Mouse (Mus musculus): Measurements from ENCODE around the gene Epb41l3. TPM values are rescaled to one million over a fixed set of nuclear protein-coding genes. Genes with fewer than 3 reads are reported as not detected.

Gene Epb41l3
- polyA plus RNA-seq, 1 experiment: 5.8 TPM

GRCm38 (mm10) chr17:69230131-69230621 lies 154.7 kb downstream of the Epb41l3 start:
- H3K4me1 ChIP-seq (ENCODE audit: control insufficient read depth, insufficient read depth, insufficient read length): no peaks in the 10 kb centered on the region
- no peak overlapping the region for H3K4me3 ChIP-seq (ENCODE audit: extremely low read depth, insufficient read depth, insufficient read length)
- WGBS: 77% methylated on average over 6 of the region's 6 CpGs
- TF ChIP-seq CTCF (IDR thresholded peaks at IDR 0.05; ENCODE audit: extremely low read depth, insufficient read depth, insufficient read length, insufficient replicate concordance) (no peak), POLR2A (IDR thresholded peaks at IDR 0.05; ENCODE audit: low read depth, low read length) (no peak)
- H3K27ac ChIP-seq (ENCODE audit: insufficient read depth, low read length): no peak overlapping the region
- no peaks in the 10 kb centered on the region for H3K27me3 ChIP-seq (ENCODE audit: control insufficient read depth, insufficient read depth, low read length)
- no peak for DNase-seq (ENCODE audit: low read depth in 1 of 2, low spot score in 2 of 2)
- H3K36me3 ChIP-seq (ENCODE audit: control insufficient read depth, insufficient read depth, low read length): no peaks in the 10 kb centered on the region

DNA sequence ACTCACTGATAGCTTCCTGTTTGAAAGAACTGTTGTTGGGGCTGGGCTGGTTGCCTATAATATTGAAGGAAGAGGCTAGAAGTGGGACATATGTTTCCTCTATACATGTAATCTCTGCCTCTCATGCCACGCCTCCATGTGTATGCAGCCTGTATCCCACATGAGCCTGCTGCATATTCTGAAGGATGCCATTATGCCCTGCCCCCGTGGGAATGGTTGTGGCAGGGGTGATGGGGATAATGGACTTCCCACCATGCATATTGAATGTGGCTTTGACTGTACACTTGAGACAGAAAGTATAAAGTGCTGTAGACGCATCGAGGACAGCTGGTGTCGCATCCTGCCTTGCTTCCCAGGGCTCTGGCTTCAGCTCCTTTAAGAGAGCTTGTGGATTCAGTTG lies 155.9 kb downstream of the Epb41l3 start:
- H3K36me3 ChIP-seq (ENCODE audit: control insufficient read depth, insufficient read depth, low read length): no peaks in the 10 kb centered on the region
- H3K27ac ChIP-seq (ENCODE audit: insufficient read depth, low read length): no peak overlapping the region
- no peak for TF ChIP-seq POLR2A (IDR thresholded peaks at IDR 0.05; ENCODE audit: low read depth, low read length)
- H3K4me3 ChIP-seq (ENCODE audit: extremely low read depth, insufficient read depth, insufficient read length): no peak overlapping the region
- 85% methylated on average over 5 of the region's 5 CpGs for WGBS
- DNase-seq (ENCODE audit: low read depth in 1 of 2, low spot score in 2 of 2): no peak
- H3K4me1 ChIP-seq (ENCODE audit: control insufficient read depth, insufficient read depth, insufficient read length): no peaks in the 10 kb centered on the region
- H3K27me3 ChIP-seq (ENCODE audit: control insufficient read depth, insufficient read depth, low read length): no peaks in the 10 kb centered on the region

GRCm38 (mm10) chr17:69237172-69237571 lies 161.7 kb downstream of the Epb41l3 start:
- no peaks in the 10 kb centered on the region for H3K27me3 ChIP-seq (ENCODE audit: control insufficient read depth, insufficient read depth, low read length)
- no peak overlapping the region for H3K27ac ChIP-seq (ENCODE audit: insufficient read depth, low read length)
- H3K4me3 ChIP-seq (ENCODE audit: extremely low read depth, insufficient read depth, insufficient read length): no peak overlapping the region
- TF ChIP-seq POLR2A (IDR thresholded peaks at IDR 0.05; ENCODE audit: low read depth, low read length) (no peak), CTCF (IDR thresholded peaks at IDR 0.05; ENCODE audit: extremely low read depth, insufficient read depth, insufficient read length, insufficient replicate concordance) (no peak)
- 87% methylated on average over 3 of the region's 3 CpGs for WGBS
- H3K36me3 ChIP-seq (ENCODE audit: control insufficient read depth, insufficient read depth, low read length): no peaks in the 10 kb centered on the region
- no peak for DNase-seq (ENCODE audit: low read depth in 1 of 2, low spot score in 2 of 2)
- no peaks in the 10 kb centered on the region for H3K4me1 ChIP-seq (ENCODE audit: control insufficient read depth, insufficient read depth, insufficient read length)

GRCm38 (mm10) chr17:69238810-69239373 lies 163.4 kb downstream of the Epb41l3 start:
- DNase-seq (ENCODE audit: low read depth in 1 of 2, low spot score in 2 of 2): no peak
- H3K27ac ChIP-seq (ENCODE audit: insufficient read depth, low read length): no peak overlapping the region
- TF ChIP-seq POLR2A (IDR thresholded peaks at IDR 0.05; ENCODE audit: low read depth, low read length) (no peak), CTCF (IDR thresholded peaks at IDR 0.05; ENCODE audit: extremely low read depth, insufficient read depth, insufficient read length, insufficient replicate concordance) (no peak)
- no peaks in the 10 kb centered on the region for H3K36me3 ChIP-seq (ENCODE audit: control insufficient read depth, insufficient read depth, low read length)
- H3K4me3 ChIP-seq (ENCODE audit: extremely low read depth, insufficient read depth, insufficient read length): no peak overlapping the region
- H3K4me1 ChIP-seq (ENCODE audit: control insufficient read depth, insufficient read depth, insufficient read length): no peaks in the 10 kb centered on the region
- no peaks in the 10 kb centered on the region for H3K27me3 ChIP-seq (ENCODE audit: control insufficient read depth, insufficient read depth, low read length)
- WGBS: 90% methylated on average over 4 of the region's 4 CpGs

DNA sequence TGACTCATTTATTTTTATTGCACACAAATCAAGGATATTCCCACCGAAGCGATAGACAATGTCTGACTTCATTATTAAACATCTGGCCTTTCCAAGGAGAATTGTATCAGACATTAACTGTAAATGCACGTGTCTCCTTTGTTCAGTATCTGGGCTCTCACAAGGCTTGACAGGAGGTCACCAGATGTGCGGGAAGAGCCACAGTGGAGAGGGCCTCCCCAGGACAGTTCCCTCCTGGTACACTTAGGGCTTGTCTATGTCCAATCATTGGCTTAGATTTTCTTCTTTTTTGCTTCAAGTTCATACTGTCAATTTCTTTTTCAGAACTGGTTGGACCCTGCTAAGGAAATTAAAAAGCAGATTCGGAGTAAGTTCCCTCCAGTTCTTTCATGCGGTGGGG lies 163.9 kb downstream of the Epb41l3 start:
- H3K4me1 ChIP-seq (ENCODE audit: control insufficient read depth, insufficient read depth, insufficient read length): no peaks in the 10 kb centered on the region
- no peak overlapping the region for H3K27ac ChIP-seq (ENCODE audit: insufficient read depth, low read length)
- DNase-seq (ENCODE audit: low read depth in 1 of 2, low spot score in 2 of 2): no peak
- H3K27me3 ChIP-seq (ENCODE audit: control insufficient read depth, insufficient read depth, low read length): no peaks in the 10 kb centered on the region
- no peaks in the 10 kb centered on the region for H3K36me3 ChIP-seq (ENCODE audit: control insufficient read depth, insufficient read depth, low read length)
- 91% methylated on average over 6 of the region's 6 CpGs for WGBS
- no peak for TF ChIP-seq POLR2A (IDR thresholded peaks at IDR 0.05; ENCODE audit: low read depth, low read length)
- no peak for TF ChIP-seq CTCF (IDR thresholded peaks at IDR 0.05; ENCODE audit: extremely low read depth, insufficient read depth, insufficient read length, insufficient replicate concordance)
- H3K4me3 ChIP-seq (ENCODE audit: extremely low read depth, insufficient read depth, insufficient read length): no peak overlapping the region

DNA sequence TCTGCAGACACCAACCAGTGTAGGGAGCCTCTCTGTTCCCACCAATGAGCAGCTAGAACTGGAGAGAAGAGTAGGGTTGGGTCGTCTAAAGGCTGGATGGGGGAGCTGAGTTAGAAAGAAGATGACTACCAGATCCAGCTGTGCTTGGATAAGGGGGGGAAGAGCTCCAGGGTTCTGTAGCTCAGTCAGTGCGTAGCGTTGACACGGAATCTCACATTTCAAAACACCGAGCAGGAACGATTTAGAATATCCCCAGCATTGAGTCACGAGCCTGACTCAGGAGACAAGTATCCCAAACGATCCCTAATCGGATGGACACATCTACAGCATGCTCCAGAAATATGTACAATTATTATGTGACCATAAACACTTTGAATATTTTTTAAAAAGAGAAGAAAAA lies 180.4 kb downstream of the Epb41l3 start:
- Histone ChIP-seq H3K4me1 (ENCODE audit: control insufficient read depth, insufficient read depth, insufficient read length) (no peaks in the 10 kb centered on the region), H3K4me3 (ENCODE audit: extremely low read depth, insufficient read depth, insufficient read length) (no peak overlapping the region), H3K36me3 (ENCODE audit: control insufficient read depth, insufficient read depth, low read length) (no peaks in the 10 kb centered on the region), H3K27me3 (ENCODE audit: control insufficient read depth, insufficient read depth, low read length) (no peaks in the 10 kb centered on the region), H3K27ac (ENCODE audit: insufficient read depth, low read length) (no peak overlapping the region)
- TF ChIP-seq CTCF (IDR thresholded peaks at IDR 0.05; ENCODE audit: extremely low read depth, insufficient read depth, insufficient read length, insufficient replicate concordance): no peak
- no peak for TF ChIP-seq POLR2A (IDR thresholded peaks at IDR 0.05; ENCODE audit: low read depth, low read length)
- no peak for DNase-seq (ENCODE audit: low read depth in 1 of 2, low spot score in 2 of 2)
- WGBS: 89% methylated on average over 9 of the region's 9 CpGs

DNA sequence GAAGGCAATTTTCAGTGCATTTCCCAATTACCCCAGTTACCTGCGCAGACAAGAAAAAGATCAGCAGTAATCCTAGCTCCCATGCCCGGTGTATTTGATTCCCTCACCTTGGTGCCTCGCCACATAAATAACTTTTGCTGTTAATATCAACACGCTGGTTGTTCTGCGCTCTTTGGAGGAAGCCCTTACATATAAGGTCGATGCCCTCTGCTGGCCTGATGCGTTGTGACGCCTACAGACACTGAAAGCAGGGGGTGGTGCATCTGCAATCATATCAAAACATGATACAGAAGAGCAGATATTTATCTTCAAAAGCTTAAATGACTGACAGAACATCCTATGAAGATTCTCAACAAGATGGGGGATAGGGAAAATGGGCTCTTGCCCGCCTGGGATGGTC lies 181.0 kb downstream of the Epb41l3 start:
- H3K27ac ChIP-seq (ENCODE audit: insufficient read depth, low read length): no peak overlapping the region
- TF ChIP-seq POLR2A (IDR thresholded peaks at IDR 0.05; ENCODE audit: low read depth, low read length) (no peak), CTCF (IDR thresholded peaks at IDR 0.05; ENCODE audit: extremely low read depth, insufficient read depth, insufficient read length, insufficient replicate concordance) (no peak)
- 40% methylated on average over 9 of the region's 9 CpGs for WGBS
- no peak overlapping the region for H3K4me3 ChIP-seq (ENCODE audit: extremely low read depth, insufficient read depth, insufficient read length)
- H3K36me3 ChIP-seq (ENCODE audit: control insufficient read depth, insufficient read depth, low read length): no peaks in the 10 kb centered on the region
- no peaks in the 10 kb centered on the region for H3K4me1 ChIP-seq (ENCODE audit: control insufficient read depth, insufficient read depth, insufficient read length)
- no peak for DNase-seq (ENCODE audit: low read depth in 1 of 2, low spot score in 2 of 2)
- H3K27me3 ChIP-seq (ENCODE audit: control insufficient read depth, insufficient read depth, low read length): no peaks in the 10 kb centered on the region
